Mouse (Mus musculus) MEL (cell line): ENCODE results near the gene Hsd3b4. TPM values are rescaled to one million over a fixed set of nuclear protein-coding genes. Genes with fewer than 3 reads are reported as not detected.
"Not testable (repeated sequence)": the region's sequence is repeated elsewhere in the genome, so short reads cannot be mapped to it uniquely, and the experiment has no call there.

Experiments
- DNase-seq: peaks from one replicate; pipeline ENCODE4 v3.0.0; 2011; ENCODE audit warnings: low read depth, low spot score
- H3K27ac ChIP-seq: 2 replicates; pipeline ENCODE4 v1.5.1; 2012; ENCODE audit warnings: low read depth, mild to moderate bottlenecking, control low read depth, low read length, moderate library complexity; ENCODE audit not compliant: control insufficient read depth
- H3K27me3 ChIP-seq, 2 experiments: fragments of 150-350 bp in 1 of 2; sonication (generic) in 1 of 2; 2 replicates each; pipeline ENCODE4 v1.6.1; 2012; ENCODE audit warnings: low read length in 2 of 2, mild to moderate bottlenecking in 2 of 2, improper control_type of control experiment in 1 of 2, moderate library complexity in 1 of 2; ENCODE audit not compliant: insufficient read depth in 2 of 2, control insufficient read depth in 1 of 2
- H3K36me3 ChIP-seq, 2 experiments: 2 replicates each; pipeline ENCODE4 v1.6.1; 2012 to 2014; ENCODE audit warnings: low read length in 2 of 2, improper control_type of control experiment in 1 of 2, inconsistent platforms in 1 of 2, mild to moderate bottlenecking in 1 of 2; ENCODE audit not compliant: insufficient read depth in 2 of 2, control insufficient read depth in 1 of 2
- H3K4me1 ChIP-seq, 2 experiments: fragments of 150-350 bp in 1 of 2; sonication (generic) in 1 of 2; 2 replicates each; pipeline ENCODE4 v1.6.1; 2012; ENCODE audit warnings: low read length in 2 of 2, improper control_type of control experiment in 1 of 2, mild to moderate bottlenecking in 1 of 2; ENCODE audit not compliant: insufficient read depth in 2 of 2, control insufficient read depth in 1 of 2
- H3K4me3 ChIP-seq, 2 experiments: fragments of 150-350 bp in 1 of 2; sonication (generic) in 1 of 2; 2 replicates each; pipeline ENCODE4 v1.5.1; 2012; ENCODE audit warnings: low read depth in 2 of 2, low read length in 2 of 2, mild to moderate bottlenecking in 2 of 2, moderate library complexity in 2 of 2, control low read depth in 1 of 2, improper control_type of control experiment in 1 of 2; ENCODE audit not compliant: control insufficient read depth in 1 of 2, insufficient read depth in 1 of 2
- H3K79me2 ChIP-seq: 2 replicates; pipeline ENCODE4 v1.6.1; 2012; ENCODE audit warnings: mild to moderate bottlenecking, low read length, moderate library complexity; ENCODE audit not compliant: control insufficient read depth, poor library complexity, insufficient read depth
- H3K9ac ChIP-seq: 2 replicates; pipeline ENCODE4 v1.6.1; 2012; ENCODE audit warnings: low read depth, mild to moderate bottlenecking, control low read depth, low read length, moderate library complexity; ENCODE audit not compliant: control insufficient read depth, poor library complexity, severe bottlenecking
- H3K9me3 ChIP-seq: fragments of 150-350 bp; sonication (generic); replicated peaks from 2 replicates; pipeline ENCODE4 v1.6.1; 2012; ENCODE audit warnings: mild to moderate bottlenecking, low read length, improper control_type of control experiment, moderate library complexity; ENCODE audit not compliant: insufficient read depth
- polyA plus RNA-seq, 2 experiments: library from polyadenylated mRNA; stranded (reverse) in 1 of 2; unstranded in 1 of 2; fragments of >175 nt in 1 of 2; fragments of >200 nt in 1 of 2; gene quantifications; 2 replicates each; pipeline versions ENCODE4 v1.2.1 to v1.2.4; 2012; ENCODE audit warnings: low replicate concordance in 2 of 2, low read depth in 1 of 2; ENCODE audit not compliant: insufficient read length in 2 of 2, insufficient read depth in 1 of 2, missing spikeins in 1 of 2
- total RNA-seq: library from RNA; depleted of rRNA; stranded (reverse); fragments of 300-350 nt; gene quantifications from 2 replicates; pipeline ENCODE4 v1.2.3, GENCODE M21; 2012; rRNA removed

Hsd3b4 gene
- total and polyA plus RNA-seq, 3 experiments, result not detected

- not testable (repeated sequence) for H3K27me3 ChIP-seq, H3K27ac ChIP-seq, H3K4me1 ChIP-seq, H3K9ac ChIP-seq, DNase-seq, H3K4me3 ChIP-seq, H3K9me3 ChIP-seq, H3K79me2 ChIP-seq, H3K36me3 ChIP-seq
Observed at GRCm38 (mm10) chr3:98471057-98471456, 39.3 kb downstream of the Hsd3b4 start.

DNA sequence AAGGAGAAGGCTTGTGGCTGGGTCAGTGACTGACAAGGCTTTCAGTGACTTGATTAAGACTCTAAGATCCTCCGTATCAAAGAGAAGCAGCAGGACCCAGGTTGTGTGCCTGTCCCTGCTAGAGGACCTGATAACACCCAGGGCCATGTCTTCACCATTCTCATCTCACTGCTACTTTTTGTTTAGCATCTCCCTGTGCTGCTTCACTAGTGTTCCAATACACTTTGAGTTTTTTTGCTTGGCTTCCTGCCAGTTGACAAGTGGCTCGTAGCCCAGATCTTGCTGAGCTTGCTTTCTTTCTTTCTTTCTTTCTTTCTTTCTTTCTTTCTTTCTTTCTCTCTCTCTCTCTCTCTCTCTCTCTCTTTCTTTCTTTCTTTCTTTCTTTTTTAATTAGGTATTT lies 41.0 kb downstream of the Hsd3b4 start:
- H3K4me3 ChIP-seq, H3K9ac ChIP-seq, H3K27ac ChIP-seq, H3K9me3 ChIP-seq, H3K36me3 ChIP-seq, H3K79me2 ChIP-seq, DNase-seq, H3K4me1 ChIP-seq, H3K27me3 ChIP-seq: not testable (repeated sequence)

DNA sequence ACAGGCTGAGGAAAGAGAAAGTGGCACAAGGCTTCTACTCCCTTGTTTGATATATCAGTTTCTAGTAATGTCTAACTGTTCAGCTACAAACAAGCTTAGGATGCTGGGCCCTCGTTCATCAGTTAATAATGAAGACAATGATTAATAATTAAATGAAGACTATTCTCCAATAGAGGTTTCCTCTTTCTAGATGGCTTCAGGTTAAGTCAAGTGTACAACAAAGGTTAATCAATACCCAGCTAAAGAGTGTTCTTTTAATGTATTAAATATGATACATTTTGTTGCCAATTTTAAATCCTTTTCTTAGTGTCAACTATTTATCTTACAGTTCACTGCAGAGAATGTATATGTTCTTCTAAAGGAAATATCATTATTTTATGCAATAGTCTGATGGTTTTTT lies 53.3 kb downstream of the Hsd3b4 start, which contains the start of gene Gm4450:
TSS of gene Gm4450 (minus strand) at position 101 of the 400 bp plus-strand sequence.
- not testable (repeated sequence) for H3K4me3 ChIP-seq, H3K4me1 ChIP-seq, H3K27me3 ChIP-seq, H3K79me2 ChIP-seq, DNase-seq, H3K9me3 ChIP-seq, H3K27ac ChIP-seq, H3K36me3 ChIP-seq, H3K9ac ChIP-seq

DNA sequence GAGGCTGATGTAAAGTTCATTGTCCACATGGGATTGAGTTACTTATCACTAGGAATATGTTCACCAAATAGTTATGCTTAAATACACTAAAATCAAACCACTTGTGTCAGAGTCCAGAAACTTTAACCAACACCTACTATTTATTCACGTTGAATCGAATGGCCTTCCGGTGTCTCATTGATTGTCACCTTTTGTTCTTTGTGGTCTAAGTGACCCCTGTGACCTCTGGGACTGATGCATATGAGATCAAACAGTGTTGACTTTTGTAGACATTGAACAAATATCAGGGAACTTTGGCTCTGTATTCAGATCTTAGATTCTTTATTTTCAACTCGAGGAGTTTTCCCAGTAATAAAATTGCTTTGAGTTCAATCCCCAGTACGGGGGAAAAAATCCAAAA lies 56.5 kb downstream of the Hsd3b4 start:
- not testable (repeated sequence) for H3K4me1 ChIP-seq, DNase-seq, H3K27me3 ChIP-seq, H3K9me3 ChIP-seq, H3K27ac ChIP-seq, H3K9ac ChIP-seq, H3K36me3 ChIP-seq, H3K4me3 ChIP-seq, H3K79me2 ChIP-seq

Other genes with a start within 250 kb of the Hsd3b4 start
- 0.12 and 0.20 TPM in 2 replicates for gene Hmgcs2, start 230.1 kb downstream of the Hsd3b4 start, total RNA-seq
- under 1 TPM in 1 of 2 experiments, not detected in 1; 0.81 TPM for gene Hmgcs2, start 230.1 kb downstream of the Hsd3b4 start, polyA plus RNA-seq
- 247 and 310 TPM in 2 replicates for gene Phgdh, start 170.5 kb downstream of the Hsd3b4 start, total RNA-seq
- 100 to 1,000 TPM in 1 of 2 experiments, not detected in 1; 303 TPM for gene Phgdh, start 170.5 kb downstream of the Hsd3b4 start, polyA plus RNA-seq
- gene Zfp697, start 128.1 kb downstream of the Hsd3b4 start, total RNA-seq, result 0.03 and 0.04 TPM in 2 replicates
- not detected for gene Zfp697, start 128.1 kb downstream of the Hsd3b4 start, polyA plus RNA-seq
- gene Gm4450, start 53.4 kb downstream of the Hsd3b4 start, total RNA-seq, result not detected in 2 replicates
- gene Gm4450, start 53.4 kb downstream of the Hsd3b4 start, polyA plus RNA-seq, result not detected
- not detected in 2 replicates for gene Gm10681, start 78.3 kb upstream of the Hsd3b4 start, total RNA-seq
- not detected for gene Gm10681, start 78.3 kb upstream of the Hsd3b4 start, polyA plus RNA-seq
- gene Hsd3b5, start 119.7 kb upstream of the Hsd3b4 start, total RNA-seq, result not detected in 2 replicates
- gene Hsd3b5, start 119.7 kb upstream of the Hsd3b4 start, polyA plus RNA-seq, result not detected
- not detected in 2 replicates for gene Hsd3b2, start 214.0 kb upstream of the Hsd3b4 start, total RNA-seq
- gene Hsd3b2, start 214.0 kb upstream of the Hsd3b4 start, polyA plus RNA-seq, result not detected